14 mouse cellular contexts compared by ENCODE assay signal in genomic region chr11:55209626-55210353, GRCm38 (mm10). TPM values are rescaled to one million over a fixed set of nuclear protein-coding genes. Genes with fewer than 3 reads are reported as not detected.
A peak's percentile ranks its signal among the peaks of the same experiment; 100 is the strongest.
DNase-seq lines count a peak whose midpoint lies in the region; ATAC-seq and TF ChIP-seq lines count a peak whose summit lies in the region.
"Had no signal": no experiment of that assay in that cellular context is flagged by ENCODE, and none has a peak within 500 bp of the region (broad histone marks: within the 10 kb centered on the region; RNA-seq: fewer than 3 reads in every experiment).

No protein-coding gene starts in this region.

- WGBS in kidney, embryonic 14.5 days, result 67% methylated on average over 6 of the region's 6 CpGs
- WGBS in liver, embryonic 16.5 days (ENCODE audit: insufficient replicate concordance), result 57% methylated on average over 6 of the region's 6 CpGs
- WGBS in heart, adult 2 months, result 78% methylated on average over 6 of the region's 6 CpGs

- H3K4me3 ChIP-seq in kidney, embryonic 14.5 days (ENCODE audit: low read length), result no peak overlapping the region
- H3K4me3 ChIP-seq in cortical plate, adult 2 months (ENCODE audit: insufficient read depth, low read length), result no peak overlapping the region
- no peak overlapping the region for H3K4me3 ChIP-seq in liver, embryonic 16.5 days (ENCODE audit: low read depth, low read length)
- no peak overlapping the region for H3K4me3 ChIP-seq in heart, adult 2 months
- H3K4me3 ChIP-seq: heart, embryonic 15.5 days; hindbrain, embryonic 15.5 days; layer of hippocampus, adult 2 months; midbrain, embryonic 15.5 days had no signal

- H3K79me2 ChIP-seq in heart, adult 2 months (replicated peaks; ENCODE audit: control insufficient read depth, insufficient read depth, low read length), result no peaks in the 10 kb centered on the region

- TF ChIP-seq EP300 in heart, adult 2 months (IDR thresholded peaks at IDR 0.05; ENCODE audit: insufficient read depth, low read depth, low read length), result no peak

- DNase-seq in kidney, postnatal 14 days, result no peak
- peak; percentile 44 for DNase-seq in 416B (ENCODE audit: low read depth)
- DNase-seq in heart, adult 2 months, result no peak
- no peak for DNase-seq in urinary bladder, adult 18-20 months (ENCODE audit: low spot score in 2 of 2)
- DNase-seq: gastrocnemius, postnatal 14 days had no signal

- no peak overlapping the region for H3K4me2 ChIP-seq in kidney, embryonic 14.5 days (replicated peaks; ENCODE audit: low read depth, low read length)
- peak overlapping the region; percentile 22; the same call in 1 of the 2 replicates for H3K4me2 ChIP-seq in liver, embryonic 16.5 days (ENCODE audit: low read depth, low read length)
- H3K4me2 ChIP-seq: heart, embryonic 15.5 days; hindbrain, embryonic 15.5 days; midbrain, embryonic 15.5 days had no signal

- peaks cover 17% of the 10 kb centered on the region; the same call in 1 of the 2 replicates for H3K4me1 ChIP-seq in kidney, embryonic 14.5 days (ENCODE audit: control insufficient read depth, insufficient read depth, low read length)
- no peaks in the 10 kb centered on the region for H3K4me1 ChIP-seq in cortical plate, adult 2 months (ENCODE audit: control insufficient read depth, insufficient read depth, low read length)
- H3K4me1 ChIP-seq in liver, embryonic 16.5 days (ENCODE audit: control insufficient read depth, low read depth, low read length), result peaks cover 17% of the 10 kb centered on the region
- peaks cover 7% of the 10 kb centered on the region for H3K4me1 ChIP-seq in heart, adult 2 months (ENCODE audit: control insufficient read depth, insufficient read depth, low read length)

- no peak overlapping the region for H3K9ac ChIP-seq in kidney, embryonic 14.5 days (ENCODE audit: low read depth, low read length)
- H3K9ac ChIP-seq in liver, embryonic 16.5 days (ENCODE audit: low read depth, low read length), result no peak overlapping the region
- H3K9ac ChIP-seq in heart, adult 2 months (ENCODE audit: low read depth, low read length), result no peak overlapping the region
- H3K9ac ChIP-seq: heart, embryonic 15.5 days; hindbrain, embryonic 15.5 days; midbrain, embryonic 15.5 days had no signal

- peaks cover 3% of the 10 kb centered on the region; the same call in 1 of the 2 replicates for H3K9me3 ChIP-seq in kidney, embryonic 14.5 days (ENCODE audit: control insufficient read depth, low read length)
- H3K9me3 ChIP-seq in liver, embryonic 16.5 days (replicated peaks; ENCODE audit: control insufficient read depth, low read length), result no peaks in the 10 kb centered on the region
- H3K9me3 ChIP-seq: heart, embryonic 15.5 days; hindbrain, embryonic 15.5 days; midbrain, embryonic 15.5 days had no signal

- no peak overlapping the region for H3K27ac ChIP-seq in kidney, embryonic 14.5 days (ENCODE audit: low read depth, low read length)
- 0 out of 2 replicates have a peak overlapping the region, but pooled peaks have one; percentile 20 for H3K27ac ChIP-seq in cortical plate, adult 2 months (ENCODE audit: insufficient read depth, low read length)
- H3K27ac ChIP-seq in liver, embryonic 16.5 days (ENCODE audit: low read length), result peak overlapping the region; percentile 75
- no peak overlapping the region for H3K27ac ChIP-seq in heart, adult 2 months
- H3K27ac ChIP-seq: heart, embryonic 15.5 days; hindbrain, embryonic 15.5 days; layer of hippocampus, adult 2 months; midbrain, embryonic 15.5 days had no signal

- peak; percentile 74 for ATAC-seq in kidney, embryonic 14.5 days (ENCODE audit: low FRiP score, low TSS enrichment)
- ATAC-seq in liver, embryonic 16.5 days (ENCODE audit: low read depth), result peak; percentile 40
- ATAC-seq: midbrain, embryonic 15.5 days had no signal

- no peak for TF ChIP-seq POLR2A in cortical plate, adult 2 months (IDR thresholded peaks at IDR 0.05; ENCODE audit: extremely low read depth, insufficient read depth, low read length)
- no peak for TF ChIP-seq POLR2A in heart, adult 2 months (IDR thresholded peaks at IDR 0.05; ENCODE audit: insufficient read depth, low read depth, low read length)

- H3K27me3 ChIP-seq in kidney, embryonic 14.5 days (ENCODE audit: control insufficient read depth, insufficient read depth, low read length), result no peaks in the 10 kb centered on the region
- H3K27me3 ChIP-seq in liver, embryonic 16.5 days (ENCODE audit: control insufficient read depth, insufficient read depth, low read depth, low read length), result no peaks in the 10 kb centered on the region
- H3K27me3 ChIP-seq in heart, adult 2 months (ENCODE audit: control insufficient read depth, insufficient read depth, low read length), result no peaks in the 10 kb centered on the region
- H3K27me3 ChIP-seq: hindbrain, embryonic 15.5 days; midbrain, embryonic 15.5 days had no signal

- no peaks in the 10 kb centered on the region for H3K36me3 ChIP-seq in kidney, embryonic 14.5 days (ENCODE audit: control insufficient read depth, insufficient read depth, low read length)
- H3K36me3 ChIP-seq in liver, embryonic 16.5 days (ENCODE audit: control insufficient read depth, insufficient read depth), result no peaks in the 10 kb centered on the region
- H3K36me3 ChIP-seq in heart, adult 2 months (ENCODE audit: control insufficient read depth, insufficient read depth, low read length), result no peaks in the 10 kb centered on the region
- H3K36me3 ChIP-seq: heart, embryonic 15.5 days; hindbrain, embryonic 15.5 days; midbrain, embryonic 15.5 days had no signal

- no peak for TF ChIP-seq CTCF in cortical plate, adult 2 months (IDR thresholded peaks at IDR 0.05; ENCODE audit: extremely low read depth, insufficient read depth, low read length)
- no peak for TF ChIP-seq CTCF in heart, adult 2 months (IDR thresholded peaks at IDR 0.05)

- intact Hi-C loops in heart, adult 2 months (cut with DNase I), result no loop called here

RNA-seq across cellular contexts. Expression of gene Slc36a1, which starts 5.6 kb away (rescaled TPM):
- 2.1 and 2.2 TPM in 2 replicates for polyA plus RNA-seq in kidney, embryonic 14.5 days (2014; fragmentation: Nextera tagmentation; extraction: Ambion mirVana)
- 33.5 and 35.9 TPM in 2 replicates for polyA plus RNA-seq in cortical plate, adult 2 months (2012; rRNA removed)
- polyA plus RNA-seq in liver, embryonic 16.5 days (2015; fragmentation: Nextera tagmentation; extraction: Ambion mirVana), result 2.3 and 2.5 TPM in 2 replicates
- 10 to 100 TPM; 11.4 to 13.2 TPM for total RNA-seq in heart, adult 2 months (2021)
- polyA plus RNA-seq in heart, adult 2 months (2012; rRNA removed), result 11.4 and 11.9 TPM in 2 replicates

RNA-seq across cellular contexts. Expression of gene Slc36a2, which starts 24.9 kb away (rescaled TPM):
- polyA plus RNA-seq in kidney, embryonic 14.5 days (2014; fragmentation: Nextera tagmentation; extraction: Ambion mirVana), result 0.63 and 0.80 TPM in 2 replicates
- 0.53 and 0.75 TPM in 2 replicates for polyA plus RNA-seq in cortical plate, adult 2 months (2012; rRNA removed)
- 39.3 and 51.1 TPM in 2 replicates for polyA plus RNA-seq in liver, embryonic 16.5 days (2015; fragmentation: Nextera tagmentation; extraction: Ambion mirVana)
- 10 to 100 TPM; 10.6 to 12.1 TPM for total RNA-seq in heart, adult 2 months (2021)
- 70.1 and 80.6 TPM in 2 replicates for polyA plus RNA-seq in heart, adult 2 months (2012; rRNA removed)

RNA-seq across cellular contexts. Expression of gene Slc36a3, which starts 58.3 kb away (rescaled TPM):
- not detected in 2 replicates for polyA plus RNA-seq in kidney, embryonic 14.5 days (2014; fragmentation: Nextera tagmentation; extraction: Ambion mirVana)
- not detected in 2 replicates for polyA plus RNA-seq in cortical plate, adult 2 months (2012; rRNA removed)
- not detected in 2 replicates for polyA plus RNA-seq in liver, embryonic 16.5 days (2015; fragmentation: Nextera tagmentation; extraction: Ambion mirVana)
- total RNA-seq in heart, adult 2 months (2021), result not detected
- polyA plus RNA-seq in heart, adult 2 months (2012; rRNA removed), result not detected in 2 replicates
- total RNA-seq: gastrocnemius, postnatal 14 days; layer of hippocampus, adult 2 months; left cerebral cortex, postnatal 36 days had no signal
- polyA plus RNA-seq: heart, embryonic 15.5 days; hindbrain, embryonic 15.5 days; midbrain, embryonic 15.5 days; neural tube, embryonic 14.5 days had no signal

Comparison
In these comparisons a context has a peak if more than half of its experiments do, and no peak if none do; other contexts are left out.
1. H3K27ac ChIP-seq: peak in cortical plate, adult 2 months (single experiment) and liver, embryonic 16.5 days (single experiment); none in kidney, embryonic 14.5 days (single experiment) and heart, adult 2 months (single experiment).
2. RNA of gene Slc36a2, which starts 24.9 kb away (polyA plus RNA-seq): 70.1 to 80.6 TPM in heart, adult 2 months and 39.3 to 51.1 TPM in liver, embryonic 16.5 days; 0.63 to 0.80 TPM in kidney, embryonic 14.5 days and 0.53 to 0.75 TPM in cortical plate, adult 2 months; every median in the first group is over 10 times any median in the second.